Mouse (Mus musculus) brown adipose tissue, adult 24 weeks (tissue): ENCODE results near the gene Igfbp6. TPM values are rescaled to one million over a fixed set of nuclear protein-coding genes. Genes with fewer than 3 reads are reported as not detected.
"Not testable (repeated sequence)": the region's sequence is repeated elsewhere in the genome, so short reads cannot be mapped to it uniquely, and the experiment has no call there.

Experiments used
- H3K27ac ChIP-seq: fragments of 200-500 bp; replicated peaks from 2 replicates; pipeline ENCODE4 v1.5.1; 2012; ENCODE audit warnings: low read depth, mild to moderate bottlenecking, low read length
- H3K4me1 ChIP-seq: fragments of 200-500 bp; 2 replicates; pipeline ENCODE4 v1.6.1; 2012; ENCODE audit warnings: low read length, mixed read lengths; ENCODE audit not compliant: control insufficient read depth, insufficient read depth, insufficient read length
- H3K4me3 ChIP-seq: fragments of 200-500 bp; 2 replicates; pipeline ENCODE4 v1.5.1; 2012; ENCODE audit warnings: low read depth, mild to moderate bottlenecking, low read length, moderate library complexity; ENCODE audit not compliant: insufficient read depth
- polyA plus RNA-seq: library from polyadenylated mRNA; stranded (reverse); fragments of >200 nt; gene quantifications from 2 replicates; pipeline ENCODE4 v1.2.4, GENCODE M21; 2012; ENCODE audit not compliant: missing spikeins, insufficient read depth, insufficient read length

Gene Igfbp6
- polyA plus RNA-seq, 1 experiment, result 52.1 TPM

DNA sequence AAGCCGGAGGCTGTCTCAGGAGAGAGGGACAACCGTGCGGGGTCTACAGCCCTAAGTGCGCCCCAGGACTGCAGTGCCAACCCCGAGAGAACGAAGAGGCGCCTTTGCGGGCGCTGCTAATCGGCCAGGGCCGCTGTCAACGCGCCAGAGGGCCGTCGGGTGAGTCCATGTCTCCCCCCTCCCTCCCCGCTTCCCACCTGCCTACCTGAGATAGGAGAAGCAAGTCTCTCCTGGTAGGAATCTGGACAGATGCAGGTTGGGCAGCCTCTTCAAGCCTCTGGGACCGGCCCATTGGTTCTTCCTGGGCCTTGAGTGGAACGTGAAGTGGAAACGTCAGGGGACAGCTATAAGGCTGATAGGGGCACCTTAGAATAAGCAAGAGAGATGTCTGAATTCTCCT lies 564 bp downstream of the Igfbp6 start:
- Histone ChIP-seq H3K4me1 (no peaks in the 10 kb centered on the region), H3K27ac (no peak overlapping the region), H3K4me3 (peak overlapping the region; percentile 29; the same call in 1 of the 2 replicates)

DNA sequence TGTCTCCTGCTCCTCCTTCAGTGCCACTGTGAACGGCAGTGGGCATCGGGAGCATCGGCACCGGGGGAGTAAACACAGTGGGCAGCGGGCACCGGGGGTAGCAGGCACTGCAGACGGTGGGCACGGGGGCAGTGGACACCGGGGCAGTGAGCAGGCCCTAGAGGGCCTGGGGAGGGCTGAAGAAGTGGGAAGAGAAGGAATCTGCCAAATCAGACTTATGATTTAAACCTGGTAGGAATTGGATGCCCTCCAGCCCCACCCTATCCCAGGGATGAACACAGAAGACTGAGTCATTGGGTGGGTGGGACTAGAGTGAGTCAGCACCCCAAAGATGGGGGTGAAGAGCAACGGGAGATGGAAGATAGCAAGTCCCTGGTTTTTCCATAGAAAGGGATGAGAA lies 1.2 kb downstream of the Igfbp6 start:
- Histone ChIP-seq H3K4me1 (no peaks in the 10 kb centered on the region), H3K27ac (no peak overlapping the region), H3K4me3 (peak overlapping the region; percentile 29)

DNA sequence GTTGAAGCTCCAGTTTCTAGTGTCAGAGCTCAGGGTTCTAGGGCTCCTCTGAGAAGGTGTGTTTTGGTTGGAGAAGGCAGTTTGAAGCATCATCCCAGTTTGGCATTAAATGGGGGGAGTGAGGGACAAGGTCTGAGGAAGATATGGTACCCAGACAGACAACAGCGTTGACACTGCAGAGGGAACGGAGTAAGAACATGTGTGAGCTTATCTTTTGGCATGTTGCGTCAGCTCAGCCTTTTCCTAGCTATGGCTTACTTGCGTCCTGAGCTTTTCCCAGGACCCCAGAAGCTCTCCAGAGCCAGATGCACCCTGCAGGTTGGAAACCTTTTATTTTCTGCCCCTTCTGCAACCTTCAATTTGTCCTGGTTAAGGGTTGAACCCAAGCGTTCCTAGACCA lies 1.9 kb downstream of the Igfbp6 start:
- Histone ChIP-seq H3K4me3 (no peak overlapping the region), H3K27ac (no peak overlapping the region), H3K4me1 (no peaks in the 10 kb centered on the region)

DNA sequence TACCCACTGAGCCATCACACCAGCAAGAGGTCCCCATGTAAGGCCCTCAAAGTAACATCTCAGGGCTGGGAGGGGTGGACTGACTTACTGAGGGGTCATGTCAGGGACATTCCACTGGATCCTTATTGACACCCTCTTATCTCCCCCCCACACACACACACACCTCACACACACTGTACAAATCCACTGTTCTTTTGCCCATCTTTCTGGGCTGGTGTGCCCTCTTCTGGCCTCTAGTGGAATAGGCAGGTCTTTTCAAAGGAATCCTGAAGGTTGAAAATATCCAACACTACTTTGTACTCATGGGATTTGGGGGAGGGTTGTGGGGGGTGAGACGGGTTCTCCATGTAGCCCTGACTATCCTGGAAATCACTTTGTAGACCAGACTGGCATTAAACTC lies 2.7 kb downstream of the Igfbp6 start:
- Histone ChIP-seq H3K27ac (no peak overlapping the region), H3K4me3 (no peak overlapping the region), H3K4me1 (no peaks in the 10 kb centered on the region)

DNA sequence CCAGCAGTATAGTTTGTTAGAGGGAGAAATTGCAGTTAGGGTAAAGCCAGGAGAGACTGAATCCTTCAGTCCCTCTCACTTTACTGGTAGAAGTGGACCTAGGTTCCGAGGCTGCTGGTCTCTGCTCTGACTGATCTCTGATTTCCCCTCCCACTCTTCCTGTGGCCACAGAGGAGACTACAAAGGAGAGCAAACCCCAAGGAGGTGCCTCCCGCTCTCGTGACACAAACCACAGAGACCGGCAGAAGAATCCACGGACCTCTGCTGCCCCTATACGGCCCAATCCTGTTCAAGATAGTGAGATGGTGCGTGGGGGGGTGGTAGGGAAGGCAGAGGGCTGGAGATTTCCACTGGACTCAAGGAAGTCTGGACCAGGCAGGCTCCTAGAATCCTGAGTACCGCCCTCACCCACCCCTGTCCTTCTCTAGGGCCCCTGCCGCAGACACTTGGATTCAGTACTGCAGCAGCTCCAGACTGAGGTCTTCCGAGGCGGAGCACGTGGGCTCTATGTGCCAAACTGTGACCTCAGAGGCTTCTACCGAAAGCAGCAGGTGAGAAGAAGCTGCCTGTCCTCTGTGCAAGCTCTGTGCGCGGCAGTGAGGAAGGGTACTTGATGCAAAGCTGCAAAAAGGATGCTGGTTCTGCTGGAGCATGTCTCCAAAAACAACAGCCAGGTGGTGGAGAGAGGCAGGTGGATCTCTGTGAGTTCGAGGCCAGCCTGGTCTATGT lies 3.7 kb downstream of the Igfbp6 start:
- Histone ChIP-seq H3K27ac (no peak overlapping the region), H3K4me3 (no peak overlapping the region), H3K4me1 (no peaks in the 10 kb centered on the region)

DNA sequence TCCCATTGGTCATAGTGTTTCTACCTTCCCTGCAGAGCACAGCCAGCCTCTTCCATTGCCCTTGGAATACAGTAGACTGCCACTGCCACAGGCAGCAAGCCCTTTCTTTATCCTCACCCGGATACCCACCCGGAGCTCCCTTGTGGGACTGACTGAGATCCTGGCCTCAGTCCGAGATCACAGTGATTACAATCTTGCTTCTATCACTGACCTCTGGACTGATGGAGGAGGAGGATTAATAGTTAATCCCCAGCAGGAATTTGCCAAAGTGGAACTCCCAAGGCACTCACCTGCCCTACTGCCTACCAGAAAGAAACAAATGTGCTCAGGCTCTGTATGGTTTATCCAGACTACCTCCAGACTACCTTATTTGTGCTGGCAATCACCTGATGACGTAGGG lies 5.4 kb downstream of the Igfbp6 start:
- H3K4me1 ChIP-seq, result no peaks in the 10 kb centered on the region
- H3K27ac ChIP-seq, result no peak overlapping the region

DNA sequence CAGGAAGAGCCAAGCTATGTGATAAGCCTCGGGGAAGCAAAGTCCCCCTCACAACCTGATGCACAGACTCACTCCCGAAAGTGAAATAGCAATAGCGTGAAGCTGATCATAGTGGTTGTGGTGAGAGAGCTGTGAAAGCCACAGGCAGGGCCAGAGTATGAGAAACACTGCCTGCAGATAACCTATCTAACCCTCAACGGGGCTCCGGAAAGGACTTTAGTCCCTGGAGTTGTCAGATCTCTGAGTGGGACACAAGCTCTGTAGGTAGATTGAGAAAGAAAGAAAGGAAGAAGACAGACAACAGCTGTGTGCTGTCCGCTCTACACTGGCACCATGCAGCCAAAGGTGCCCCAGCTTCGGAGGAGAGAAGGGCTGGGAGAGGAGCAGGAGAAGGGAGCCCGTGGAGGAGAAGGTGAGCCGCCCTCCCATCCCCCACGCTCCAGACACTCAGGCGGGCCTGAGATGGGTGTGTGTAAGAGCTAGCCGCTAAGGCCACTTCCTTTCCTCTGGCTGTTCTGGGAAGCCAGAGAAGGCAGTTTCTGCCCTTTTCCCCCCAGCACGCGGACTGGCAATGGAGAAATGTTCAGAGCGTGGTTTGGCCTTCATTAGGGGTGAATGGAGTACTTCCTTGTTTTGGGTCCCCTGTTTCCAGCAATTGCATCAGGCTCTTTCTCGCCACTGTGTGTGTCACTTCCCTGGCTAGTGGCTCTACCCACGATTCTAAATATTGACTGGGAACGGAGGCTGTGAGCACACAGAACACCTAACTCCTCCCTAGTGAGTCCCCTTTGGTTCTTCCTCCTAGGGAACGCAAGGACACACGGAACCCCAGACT lies 6.4 kb downstream of the Igfbp6 start, which contains the start of gene Soat2:
Gene Soat2, plus strand, starts transcription at position 226 of the 835 bp plus-strand sequence.
- Histone ChIP-seq H3K27ac (peak within 1 kb of the TSS; percentile 55; the same call in 1 of the 2 replicates), H3K4me1 (no peaks in the 10 kb centered on the region), H3K4me3 (no peak within 1 kb of the TSS)

More for the DNA sequence above, 5.4 kb downstream of the Igfbp6 start:
- no peak overlapping the region for H3K4me3 ChIP-seq

DNA sequence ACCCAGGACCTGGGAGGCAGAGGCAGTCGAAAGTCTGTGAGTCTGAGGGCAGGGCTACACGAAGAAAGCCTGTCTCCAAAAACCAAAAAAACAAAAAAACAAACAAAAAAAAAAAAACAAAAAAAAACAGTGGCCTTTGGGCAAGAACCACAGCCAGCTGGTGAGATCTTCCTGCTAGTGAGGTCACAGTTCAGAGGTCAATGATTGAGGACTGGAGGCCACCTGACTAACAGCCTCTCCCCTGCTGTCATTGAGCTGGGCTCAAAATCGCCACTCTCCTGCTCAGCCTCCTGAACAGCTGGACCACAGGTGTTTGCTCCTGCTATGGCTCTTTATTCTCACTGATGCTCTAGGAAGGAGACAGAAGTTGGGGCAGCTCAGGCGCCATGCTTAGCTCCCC lies 8.5 kb downstream of the Igfbp6 start:
- no peak overlapping the region for H3K27ac ChIP-seq
- no peak overlapping the region for H3K4me3 ChIP-seq
- H3K4me1 ChIP-seq, result no peaks in the 10 kb centered on the region

DNA sequence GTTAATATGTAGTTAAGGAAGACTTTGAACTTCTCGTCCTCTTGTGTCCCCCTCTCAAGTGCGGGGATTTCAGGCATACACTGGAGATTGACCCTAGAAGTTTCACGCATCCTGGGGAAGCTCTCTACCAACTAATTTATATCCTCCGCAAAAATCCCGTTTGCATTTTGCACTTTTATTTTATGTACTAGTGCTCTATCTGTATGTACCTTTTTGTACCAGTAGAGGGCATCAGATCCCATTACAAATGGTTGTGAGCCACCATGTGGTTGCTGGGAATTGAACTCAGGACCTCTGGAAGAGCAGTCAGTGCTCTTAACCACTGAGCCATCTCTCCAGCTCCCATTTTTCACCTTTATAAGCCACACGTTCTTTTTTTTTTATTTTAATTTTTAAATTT lies 10.8 kb downstream of the Igfbp6 start:
- H3K4me3 ChIP-seq, H3K27ac ChIP-seq, H3K4me1 ChIP-seq: not testable (repeated sequence)

DNA sequence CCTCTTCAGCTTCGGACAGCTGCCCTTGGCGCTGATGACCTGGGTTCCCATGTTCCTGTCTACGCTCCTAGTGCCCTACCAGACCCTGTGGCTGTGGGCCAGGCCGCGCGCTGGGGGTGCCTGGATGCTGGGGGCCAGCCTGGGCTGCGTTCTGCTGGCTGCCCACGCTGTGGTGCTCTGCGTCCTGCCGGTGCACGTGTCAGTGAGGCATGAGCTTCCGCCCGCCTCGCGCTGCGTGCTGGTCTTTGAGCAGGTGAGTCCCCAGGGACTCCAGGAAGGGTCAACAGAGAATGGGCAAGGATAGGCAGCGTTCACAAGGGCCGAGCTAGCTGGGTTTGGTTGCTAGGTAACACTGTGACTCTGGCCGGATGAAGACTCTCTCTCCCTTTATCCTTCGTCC lies 12.7 kb downstream of the Igfbp6 start:
- no peak overlapping the region for H3K27ac ChIP-seq
- H3K4me3 ChIP-seq, result no peak overlapping the region
- H3K4me1 ChIP-seq, result no peaks in the 10 kb centered on the region

DNA sequence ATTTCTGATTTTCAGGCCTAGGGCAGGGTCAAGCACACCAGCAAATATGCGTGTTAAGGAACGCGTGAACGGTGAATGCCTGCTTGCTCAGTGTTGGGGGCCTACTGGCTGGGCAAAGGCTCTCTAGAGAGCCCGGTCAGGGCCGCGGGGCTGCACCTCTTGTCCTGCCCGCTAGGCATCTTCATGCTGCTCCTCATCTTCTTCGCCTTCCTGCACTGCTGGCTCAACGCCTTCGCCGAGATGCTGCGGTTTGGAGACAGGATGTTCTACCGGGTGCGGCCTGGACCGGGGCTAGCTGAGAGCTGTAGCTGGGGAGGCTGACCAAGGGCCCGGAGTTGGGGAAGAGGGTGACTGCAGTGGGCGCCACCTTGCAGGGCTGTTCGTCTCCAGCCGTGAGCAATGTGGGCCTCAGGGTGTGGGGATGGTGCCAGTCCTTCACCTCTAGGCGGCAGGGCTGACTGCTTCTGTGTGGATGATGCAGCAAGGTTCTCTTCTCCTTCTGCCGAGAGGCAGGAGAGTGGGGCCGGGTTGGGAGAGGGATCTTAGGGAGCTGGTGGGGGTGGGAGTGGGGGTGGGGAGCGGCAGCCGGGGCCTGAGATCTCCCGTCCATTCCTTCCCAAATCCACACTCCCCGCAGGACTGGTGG lies 16.4 kb downstream of the Igfbp6 start:
- Histone ChIP-seq H3K4me3 (no peak overlapping the region), H3K27ac (no peak overlapping the region), H3K4me1 (no peaks in the 10 kb centered on the region)

DNA sequence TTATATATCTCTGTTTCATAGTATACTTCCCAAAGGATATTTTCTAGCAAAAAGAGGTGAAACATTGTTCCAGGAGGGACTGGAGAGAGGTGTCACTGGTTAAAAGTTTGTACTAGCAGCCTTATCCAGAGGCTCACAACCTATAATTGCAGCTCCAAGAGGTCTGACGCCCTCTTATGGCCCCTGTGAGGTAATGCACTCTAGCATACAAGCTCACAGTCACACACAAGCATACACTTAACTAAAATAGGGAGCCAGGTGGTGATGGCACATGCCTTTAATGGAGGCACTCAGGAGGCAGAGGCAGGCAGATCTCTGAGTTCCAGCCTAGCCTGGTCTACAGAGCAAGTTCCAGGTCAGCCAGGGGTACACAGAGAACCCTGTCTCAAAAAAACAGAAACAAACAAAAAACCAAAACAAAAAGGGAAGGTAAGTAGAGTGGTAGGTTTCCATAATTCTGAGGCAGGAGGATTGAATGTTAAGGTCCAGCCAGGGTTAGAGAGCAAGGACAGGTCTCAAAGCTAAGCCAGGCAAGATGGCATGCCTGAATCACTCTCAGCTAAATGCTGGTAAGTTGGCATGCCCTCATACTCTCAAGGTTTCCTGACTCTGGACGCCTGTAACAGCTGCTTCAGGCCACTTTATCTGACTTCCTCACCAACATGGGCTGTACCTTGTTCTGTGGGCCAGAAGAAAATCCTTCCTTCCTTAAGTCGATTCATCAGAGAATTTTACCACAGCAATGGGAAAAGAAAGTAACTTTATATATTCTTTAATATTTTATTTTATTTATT lies 19.9 kb downstream of the Igfbp6 start:
- no peak overlapping the region for H3K27ac ChIP-seq
- no peak overlapping the region for H3K4me3 ChIP-seq
- peaks cover 3% of the 10 kb centered on the region; the same call in 1 of the 2 replicates for H3K4me1 ChIP-seq

DNA sequence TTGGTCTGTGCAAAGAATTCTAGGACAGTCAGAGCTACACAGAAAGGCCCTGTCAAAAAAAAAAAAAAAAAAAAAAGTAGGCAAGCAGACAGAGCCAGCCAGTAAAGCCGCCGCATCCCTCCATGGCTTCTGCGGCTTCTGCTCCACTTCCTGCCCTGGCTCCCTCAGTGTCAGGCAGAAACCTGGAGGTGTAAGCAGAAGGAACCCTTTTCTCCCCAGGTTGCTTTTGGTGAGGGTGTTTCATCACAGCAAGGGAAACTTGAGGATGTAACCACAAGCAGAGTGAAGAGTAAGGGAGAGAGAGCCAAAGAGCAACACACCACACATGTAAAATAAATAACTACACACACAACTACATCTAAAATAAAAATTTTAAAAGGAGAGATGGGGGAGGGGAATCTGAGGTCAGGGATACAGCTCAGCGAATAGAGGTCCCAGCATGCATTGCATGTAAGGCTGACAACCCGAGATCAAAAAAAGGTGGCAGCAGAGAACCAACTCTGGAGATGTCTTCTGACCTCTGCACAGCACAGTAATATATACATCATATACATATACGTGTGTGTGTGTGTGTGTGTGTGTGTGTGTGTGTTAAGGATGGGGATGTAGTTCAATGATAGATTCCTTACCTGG lies 21.4 kb downstream of the Igfbp6 start:
- H3K27ac ChIP-seq, result no peak overlapping the region
- no peak overlapping the region for H3K4me3 ChIP-seq
- H3K4me1 ChIP-seq, result peaks cover 3% of the 10 kb centered on the region; the same call in 1 of the 2 replicates

DNA sequence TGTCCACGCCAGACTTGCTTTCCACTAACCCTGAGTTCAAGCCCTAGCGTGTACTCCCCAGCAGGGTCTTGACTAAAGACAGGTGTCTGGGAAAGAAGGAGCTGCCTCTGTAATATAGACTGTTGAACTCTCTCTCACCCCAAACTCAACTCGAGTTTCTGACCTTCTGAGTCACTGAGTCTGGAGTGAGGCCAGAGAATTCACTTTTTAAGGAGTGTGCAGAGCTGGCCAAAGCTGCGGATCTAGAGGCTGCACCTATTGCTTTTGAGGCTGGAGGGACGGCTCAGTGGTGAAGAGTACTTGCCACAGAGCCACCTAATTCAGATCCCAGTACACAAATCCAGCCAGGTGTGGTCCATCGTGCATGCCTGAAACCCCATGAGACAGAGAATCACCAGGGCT lies 23.5 kb downstream of the Igfbp6 start:
- Histone ChIP-seq H3K4me1 (peaks cover 3% of the 10 kb centered on the region; the same call in 1 of the 2 replicates), H3K27ac (no peak overlapping the region), H3K4me3 (no peak overlapping the region)
